Mouse (Mus musculus) frontal cortex, adult (tissue): ENCODE data around the gene Cope.

ENCODE experiments used
- ATAC-seq: cut with Nextera tagmentation; 2 replicates; pipeline ENCODE4 v1.9.2; 2017; ENCODE audit warnings: mild to moderate bottlenecking, moderate library complexity, mixed read lengths; ENCODE audit not compliant: low TSS enrichment

Cope gene

GRCm38 (mm10) chr8:70309311-70309710, 7.0 kb downstream of the Cope start:
- ATAC-seq: no peak

- no peak for ATAC-seq
These were observed 11.1 kb downstream of the Cope start for GRCm38 (mm10) chr8:70313399-70313798.

- peak; percentile 50 for ATAC-seq
These were observed 13.5 kb downstream of the Cope start, which contains the start of gene Cers1 for GRCm38 (mm10) chr8:70315624-70316510. Gene Cers1, plus strand, starts transcription at chr8:70315775.

GRCm38 (mm10) chr8:70316511-70317504, 14.5 kb downstream of the Cope start:
- peak; percentile 73 for ATAC-seq

GRCm38 (mm10) chr8:70317872-70318271, 15.6 kb downstream of the Cope start:
- ATAC-seq: no peak

- no peak for ATAC-seq
These were observed 21.4 kb downstream of the Cope start for GRCm38 (mm10) chr8:70323716-70324115.

- no peak for ATAC-seq
These were observed 25.2 kb downstream of the Cope start for GRCm38 (mm10) chr8:70327512-70327911.

GRCm38 (mm10) chr8:70329124-70329834, 27.0 kb downstream of the Cope start, which contains the start of gene Gdf1:
Gene Gdf1, plus strand, starts transcription at chr8:70329817.
- ATAC-seq: no peak

GRCm38 (mm10) chr8:70329835-70330740, 27.8 kb downstream of the Cope start:
- peak; percentile 8; the same call in 1 of the 2 replicates for ATAC-seq

GRCm38 (mm10) chr8:70330741-70331364, 28.5 kb downstream of the Cope start:
- ATAC-seq: peak; percentile 56

GRCm38 (mm10) chr8:70331526-70331925, 29.2 kb downstream of the Cope start:
- ATAC-seq: no peak

GRCm38 (mm10) chr8:70332070-70332877, 30.0 kb downstream of the Cope start:
- ATAC-seq: peak; percentile 63

- no peak for ATAC-seq
These were observed 30.5 kb downstream of the Cope start for GRCm38 (mm10) chr8:70332878-70333202.

- ATAC-seq: no peak
These were observed 36.6 kb downstream of the Cope start for GRCm38 (mm10) chr8:70338931-70339330.

GRCm38 (mm10) chr8:70340659-70341058, 38.3 kb downstream of the Cope start:
- ATAC-seq: peak; percentile 27; the same call in 1 of the 2 replicates

- no peak for ATAC-seq
These were observed 39.7 kb downstream of the Cope start for GRCm38 (mm10) chr8:70342007-70342406.

- ATAC-seq: no peak
These were observed 40.8 kb downstream of the Cope start for GRCm38 (mm10) chr8:70343076-70343475.

GRCm38 (mm10) chr8:70343696-70344095, 41.4 kb downstream of the Cope start:
- peak; percentile 66 for ATAC-seq

GRCm38 (mm10) chr8:70344279-70344678, 42.0 kb downstream of the Cope start:
- ATAC-seq: no peak
